Mouse (Mus musculus): Measurements from ENCODE around the gene Slc6a20a. TPM values are rescaled to one million over a fixed set of nuclear protein-coding genes. Genes with fewer than 3 reads are reported as not detected.

Gene Slc6a20a
- polyA plus RNA-seq (2015; fragmentation: Nextera tagmentation; extraction: Ambion mirVana) = 0.28 TPM in 1 of 2 replicates, not detected in the other

GRCm38 (mm10) chr9:123678327-123679105 is at the start of gene Slc6a20a, which contains the start of gene Ccr9:
Gene Slc6a20a (minus strand): TSS chr9:123678885.
Gene Ccr9 (plus strand): TSS chr9:123678439.

GRCm38 (mm10) chr9:123717186-123718008 is 38.7 kb upstream of the Slc6a20a start, which contains the start of gene Lztfl1:
Gene Lztfl1 (minus strand): TSS chr9:123717697.

GRCm38 (mm10) chr9:123632281-123632680 is 46.4 kb downstream of the Slc6a20a start, which contains the start of gene Slc6a20b:
Gene Slc6a20b (minus strand): TSS chr9:123632565.

Other genes starting within 250 kb of the Slc6a20a start
- gene Limd1, start 200.2 kb downstream of the Slc6a20a start, polyA plus RNA-seq (2015; fragmentation: Nextera tagmentation; extraction: Ambion mirVana) = 25.7 and 26.8 TPM in 2 replicates
- gene Sacm1l, start 149.1 kb downstream of the Slc6a20a start, polyA plus RNA-seq (2015; fragmentation: Nextera tagmentation; extraction: Ambion mirVana) = 30.3 and 46.4 TPM in 2 replicates
- gene Slc6a20b, start 46.3 kb downstream of the Slc6a20a start, polyA plus RNA-seq (2015; fragmentation: Nextera tagmentation; extraction: Ambion mirVana) = 0.06 and 0.28 TPM in 2 replicates
- 0.08 and 0.27 TPM in 2 replicates for gene Ccr9, start 446 bp downstream of the Slc6a20a start, polyA plus RNA-seq (2015; fragmentation: Nextera tagmentation; extraction: Ambion mirVana)
- 62.4 and 67.7 TPM in 2 replicates for gene Lztfl1, start 38.8 kb upstream of the Slc6a20a start, polyA plus RNA-seq (2015; fragmentation: Nextera tagmentation; extraction: Ambion mirVana)
- 0.28 and 0.40 TPM in 2 replicates for gene Cxcr6, start 127.6 kb upstream of the Slc6a20a start, polyA plus RNA-seq (2015; fragmentation: Nextera tagmentation; extraction: Ambion mirVana)
- 7.4 and 15.2 TPM in 2 replicates for gene Fyco1, start 173.0 kb upstream of the Slc6a20a start, polyA plus RNA-seq (2015; fragmentation: Nextera tagmentation; extraction: Ambion mirVana)
- gene Xcr1, start 183.1 kb upstream of the Slc6a20a start, polyA plus RNA-seq (2015; fragmentation: Nextera tagmentation; extraction: Ambion mirVana) = 0.05 and 0.14 TPM in 2 replicates

All from adrenal gland, postnatal 0 days (tissue).